ENCODE assay signal across 8 mouse cellular contexts in the genomic region with DNA sequence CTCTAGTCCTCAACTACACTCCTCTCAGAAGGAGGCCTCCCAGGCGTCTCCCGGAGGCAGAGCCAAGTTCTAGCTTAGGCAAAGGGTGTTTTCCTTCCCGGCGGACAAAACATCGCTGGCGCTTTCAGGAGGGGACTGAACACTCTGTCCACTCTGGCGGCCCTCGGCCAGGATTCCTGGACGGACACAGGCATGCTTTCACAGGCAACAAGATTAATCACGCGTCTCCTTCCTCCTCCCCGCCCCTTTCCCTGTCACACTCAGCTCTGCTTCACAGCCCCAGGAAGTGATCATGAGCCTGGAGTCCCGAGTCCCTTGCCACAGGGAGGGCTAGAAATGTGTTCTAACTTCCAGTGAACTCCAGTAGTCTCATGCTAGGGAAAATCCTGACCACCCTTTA.
DNase-seq lines count a peak whose midpoint lies in the region; ATAC-seq and TF ChIP-seq lines count a peak whose summit lies in the region.

No protein-coding gene starts in this region.

- no peak for TF ChIP-seq CTCF in liver, adult 2 months (IDR thresholded peaks at IDR 0.05; ENCODE audit: low read depth, low read length)

- no peaks in the 10 kb centered on the region for H3K36me3 ChIP-seq in liver, adult 2 months (ENCODE audit: control insufficient read depth, insufficient read depth, low read length)
- no peaks in the 10 kb centered on the region for H3K36me3 ChIP-seq in liver, embryonic 11.5 days (ENCODE audit: control insufficient read depth, insufficient read depth, low read length)
- no peaks in the 10 kb centered on the region for H3K36me3 ChIP-seq in limb, embryonic 12.5 days

- H3K27ac ChIP-seq in liver, adult 2 months (replicated peaks; ENCODE audit: insufficient read depth, low read depth, low read length), result peak overlapping the region; percentile 24
- H3K27ac ChIP-seq in liver, embryonic 11.5 days (ENCODE audit: low read depth, low read length), result no peak overlapping the region
- H3K27ac ChIP-seq in limb, embryonic 12.5 days, result peak overlapping the region; percentile 97

- H3K4me3 ChIP-seq in liver, adult 2 months (ENCODE audit: insufficient read depth, low read depth, low read length), result no peak overlapping the region
- no peak overlapping the region for H3K4me3 ChIP-seq in liver, embryonic 11.5 days (ENCODE audit: low read depth, low read length)
- H3K4me3 ChIP-seq in limb, embryonic 12.5 days (replicated peaks), result no peak overlapping the region

- no peaks in the 10 kb centered on the region for H3K79me2 ChIP-seq in liver, adult 2 months (ENCODE audit: control insufficient read depth, insufficient read depth, low read length)

- DNase-seq in liver, adult 2 months (ENCODE audit: extremely low read depth, low read depth, low spot score), result peak; percentile 47
- DNase-seq in liver, embryonic 11.5 days (ENCODE audit: low spot score), result no peak
- DNase-seq in embryo, embryonic 11 days, result peak; percentile 70
- peak; percentile 95 to 96 for DNase-seq in heart, adult 9 months (ENCODE audit: low spot score in 2 of 2)
- DNase-seq in kidney, adult 11 months, result peak; percentile 90
- DNase-seq in ovary, postnatal 10 days (ENCODE audit: low spot score), result peak; percentile 45

- H3K9me3 ChIP-seq in liver, embryonic 11.5 days (ENCODE audit: control insufficient read depth, low read length), result no peaks in the 10 kb centered on the region
- no peaks in the 10 kb centered on the region for H3K9me3 ChIP-seq in limb, embryonic 12.5 days

- TF ChIP-seq POLR2A in liver, adult 2 months (IDR thresholded peaks at IDR 0.05; ENCODE audit: extremely low read depth, insufficient read depth, low read length), result no peak

- no peak overlapping the region for H3K9ac ChIP-seq in liver, adult 2 months (ENCODE audit: low read depth, low read length)
- H3K9ac ChIP-seq in liver, embryonic 11.5 days (ENCODE audit: low read depth, low read length), result no peak overlapping the region
- H3K9ac ChIP-seq in limb, embryonic 12.5 days (replicated peaks), result no peak overlapping the region

- peaks cover 3% of the 10 kb centered on the region; the same call in 1 of the 2 replicates for H3K4me1 ChIP-seq in liver, adult 2 months (ENCODE audit: control insufficient read depth, insufficient read depth, low read length)
- no peaks in the 10 kb centered on the region; the same call in 1 of the 2 replicates for H3K4me1 ChIP-seq in liver, embryonic 11.5 days (replicated peaks; ENCODE audit: control insufficient read depth, insufficient read depth, low read length)
- H3K4me1 ChIP-seq in limb, embryonic 12.5 days (replicated peaks), result peaks cover 83% of the 10 kb centered on the region

- no peak overlapping the region for H3K4me2 ChIP-seq in liver, embryonic 11.5 days
- peak overlapping the region; percentile 17; the same call in 1 of the 2 replicates for H3K4me2 ChIP-seq in limb, embryonic 12.5 days

- no peaks in the 10 kb centered on the region for H3K27me3 ChIP-seq in liver, adult 2 months (ENCODE audit: control insufficient read depth, insufficient read depth, low read length)
- H3K27me3 ChIP-seq in liver, embryonic 11.5 days (replicated peaks; ENCODE audit: control insufficient read depth, insufficient read depth, low read length), result peaks cover 5% of the 10 kb centered on the region; the same call in 1 of the 2 replicates
- H3K27me3 ChIP-seq in limb, embryonic 12.5 days, result no peaks in the 10 kb centered on the region

- no peak for ATAC-seq in liver, embryonic 11.5 days (replicated peaks; ENCODE audit: low FRiP score)
- ATAC-seq in limb, embryonic 12.5 days (ENCODE audit: insufficient number of reproducible peaks, insufficient read depth, low FRiP score, low TSS enrichment, low read depth), result no peak
- no peak for ATAC-seq in erythroblast, adult 5-6 weeks (replicated peaks; ENCODE audit: low FRiP score, poor library complexity, severe bottlenecking)

- WGBS in liver, adult 2 months, result 57% methylated on average over 13 of the region's 13 CpGs
- 27% methylated on average over 13 of the region's 13 CpGs for WGBS in liver, embryonic 11.5 days
- 24% methylated on average over 13 of the region's 13 CpGs for WGBS in limb, embryonic 12.5 days
